Mouse (Mus musculus): ENCODE data around the gene Ficd. TPM values are rescaled to one million over a fixed set of nuclear protein-coding genes. Genes with fewer than 3 reads are reported as not detected.

Ficd gene
- polyA plus RNA-seq, 1 experiment from 2014 or later = 4.8 TPM

DNA sequence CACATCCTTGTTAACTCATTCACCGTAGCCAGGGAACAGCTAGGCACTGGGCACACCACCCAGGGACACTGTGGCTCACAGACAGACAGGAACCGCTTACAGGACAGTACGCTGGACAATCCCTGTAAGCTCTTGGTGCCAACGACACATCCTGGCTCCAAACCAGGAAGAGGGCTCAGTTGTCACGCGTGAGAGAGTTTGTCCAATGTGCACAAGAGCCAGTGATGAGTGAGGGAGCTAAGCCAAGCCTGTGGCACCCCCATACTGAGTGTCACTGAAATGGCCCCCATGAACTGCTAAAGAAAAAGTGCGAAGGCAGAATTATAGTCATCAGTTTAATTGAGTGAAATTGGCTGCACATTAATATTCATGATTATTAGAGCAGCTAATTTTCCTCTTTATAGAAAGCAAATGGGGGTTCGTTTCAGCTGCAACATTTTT lies 16.4 kb upstream of the Ficd start:
- 91% methylated on average over 8 of the region's 8 CpGs for WGBS
- H3K4me3 ChIP-seq = no peak overlapping the region
- peaks cover 25% of the 10 kb centered on the region for H3K4me1 ChIP-seq
- no peak for DNase-seq (ENCODE audit: low spot score)
- H3K27me3 ChIP-seq (ENCODE audit: low read depth, poor library complexity, severe bottlenecking) = peaks cover 10% of the 10 kb centered on the region; the same call in 1 of the 2 replicates
- H3K27ac ChIP-seq (replicated peaks) = no peak overlapping the region
- H3K36me3 ChIP-seq = no peaks in the 10 kb centered on the region
- no peaks in the 10 kb centered on the region for H3K9me3 ChIP-seq (replicated peaks)

GRCm38 (mm10) chr5:113722224-113723013 lies 13.2 kb upstream of the Ficd start:
- 85% methylated on average over 10 of the region's 10 CpGs for WGBS
- no peaks in the 10 kb centered on the region for H3K36me3 ChIP-seq
- peaks cover 9% of the 10 kb centered on the region for H3K4me1 ChIP-seq
- H3K27me3 ChIP-seq (ENCODE audit: low read depth, poor library complexity, severe bottlenecking) = peaks cover 10% of the 10 kb centered on the region; the same call in 1 of the 2 replicates
- H3K27ac ChIP-seq (replicated peaks) = no peak overlapping the region
- DNase-seq (ENCODE audit: low spot score) = no peak
- no peaks in the 10 kb centered on the region for H3K9me3 ChIP-seq (replicated peaks)
- H3K4me3 ChIP-seq = no peak overlapping the region

DNA sequence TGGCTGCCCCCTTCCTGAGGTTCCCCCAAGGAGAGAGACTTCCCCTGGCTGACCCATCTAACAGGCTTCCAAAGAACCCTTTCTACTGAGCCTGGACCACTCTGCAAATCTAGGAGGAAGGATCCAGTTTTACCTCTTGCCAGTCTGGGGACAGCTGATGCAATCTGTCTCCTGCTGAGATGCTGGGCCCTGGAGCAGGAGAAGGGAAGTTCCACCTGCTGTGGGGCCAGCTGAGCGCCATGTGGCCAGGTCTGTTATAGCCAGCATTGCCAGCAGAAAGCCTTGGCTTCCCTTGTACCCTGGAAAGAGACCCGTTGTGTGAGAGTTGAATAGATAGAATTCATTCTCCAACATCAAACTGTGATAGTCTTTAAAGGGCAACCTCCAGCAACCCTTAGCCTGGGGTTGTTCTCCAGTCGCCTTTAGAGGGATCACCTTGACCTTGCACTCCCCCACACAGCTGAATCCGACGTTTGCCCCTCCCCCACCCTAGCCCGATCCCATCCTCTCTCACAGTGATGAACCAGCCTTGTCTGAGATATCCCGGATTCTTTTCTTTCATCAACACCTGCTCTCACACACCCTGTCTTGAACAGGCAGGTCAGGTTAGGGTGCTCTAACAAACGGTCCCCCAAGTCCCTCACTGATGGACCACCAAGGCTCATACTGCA lies 11.9 kb upstream of the Ficd start:
- WGBS = 46% methylated on average over 8 of the region's 8 CpGs
- Histone ChIP-seq H3K9me3 (replicated peaks) (no peaks in the 10 kb centered on the region), H3K27ac (replicated peaks) (no peak overlapping the region), H3K4me3 (no peak overlapping the region), H3K36me3 (no peaks in the 10 kb centered on the region), H3K27me3 (ENCODE audit: low read depth, poor library complexity, severe bottlenecking) (peaks cover 10% of the 10 kb centered on the region; the same call in 1 of the 2 replicates), H3K4me1 (peaks cover 9% of the 10 kb centered on the region)
- no peak for DNase-seq (ENCODE audit: low spot score)

- peak; percentile 85 for DNase-seq (ENCODE audit: low spot score)
- Histone ChIP-seq H3K4me3 (no peak within 1 kb of the TSS), H3K4me1 (peaks cover 9% of the 10 kb centered on the region), H3K9me3 (replicated peaks) (no peaks in the 10 kb centered on the region), H3K27me3 (ENCODE audit: low read depth, poor library complexity, severe bottlenecking) (peaks cover 10% of the 10 kb centered on the region; the same call in 1 of the 2 replicates), H3K36me3 (no peaks in the 10 kb centered on the region), H3K27ac (replicated peaks) (no peak within 1 kb of the TSS)
- WGBS = 6% methylated on average over 15 of the region's 15 CpGs
Measured at GRCm38 (mm10) chr5:113724446-113724845, 11.2 kb upstream of the Ficd start, which contains the start of gene 1700069L16Rik. Gene 1700069L16Rik (minus strand): TSS chr5:113724772.

DNA sequence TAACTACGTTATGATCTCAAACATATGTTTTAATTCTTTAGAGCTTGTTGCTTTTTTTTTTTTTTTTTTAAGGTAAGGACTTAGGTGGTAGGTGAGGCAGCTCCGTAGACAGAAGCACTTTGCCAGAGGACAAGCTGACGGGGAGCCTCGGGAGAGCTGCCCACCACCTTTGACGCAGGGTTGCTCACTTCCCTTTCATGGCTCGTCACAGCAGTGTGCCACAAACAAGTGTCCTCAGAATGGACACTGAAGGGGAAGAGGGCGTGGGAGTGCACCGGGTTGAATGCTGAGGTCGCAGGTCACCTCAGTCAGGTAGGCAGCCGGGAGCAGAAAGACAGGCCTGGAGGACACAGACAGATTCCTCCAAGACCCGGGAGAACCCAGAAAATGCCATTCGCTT lies 10.2 kb upstream of the Ficd start:
- H3K36me3 ChIP-seq = no peaks in the 10 kb centered on the region
- 69% methylated on average over 12 of the region's 12 CpGs for WGBS
- peaks cover 10% of the 10 kb centered on the region; the same call in 1 of the 2 replicates for H3K27me3 ChIP-seq (ENCODE audit: low read depth, poor library complexity, severe bottlenecking)
- no peak overlapping the region for H3K27ac ChIP-seq (replicated peaks)
- H3K4me3 ChIP-seq = no peak overlapping the region
- peaks cover 12% of the 10 kb centered on the region for H3K4me1 ChIP-seq
- DNase-seq (ENCODE audit: low spot score) = no peak
- H3K9me3 ChIP-seq (replicated peaks) = no peaks in the 10 kb centered on the region

GRCm38 (mm10) chr5:113726618-113727017 lies 9.0 kb upstream of the Ficd start:
- Histone ChIP-seq H3K9me3 (replicated peaks) (no peaks in the 10 kb centered on the region), H3K27me3 (ENCODE audit: low read depth, poor library complexity, severe bottlenecking) (peaks cover 10% of the 10 kb centered on the region; the same call in 1 of the 2 replicates), H3K27ac (replicated peaks) (no peak overlapping the region), H3K36me3 (no peaks in the 10 kb centered on the region), H3K4me1 (peaks cover 19% of the 10 kb centered on the region), H3K4me3 (no peak overlapping the region)
- no peak for DNase-seq (ENCODE audit: low spot score)
- WGBS = 84% methylated on average over 6 of the region's 6 CpGs

DNA sequence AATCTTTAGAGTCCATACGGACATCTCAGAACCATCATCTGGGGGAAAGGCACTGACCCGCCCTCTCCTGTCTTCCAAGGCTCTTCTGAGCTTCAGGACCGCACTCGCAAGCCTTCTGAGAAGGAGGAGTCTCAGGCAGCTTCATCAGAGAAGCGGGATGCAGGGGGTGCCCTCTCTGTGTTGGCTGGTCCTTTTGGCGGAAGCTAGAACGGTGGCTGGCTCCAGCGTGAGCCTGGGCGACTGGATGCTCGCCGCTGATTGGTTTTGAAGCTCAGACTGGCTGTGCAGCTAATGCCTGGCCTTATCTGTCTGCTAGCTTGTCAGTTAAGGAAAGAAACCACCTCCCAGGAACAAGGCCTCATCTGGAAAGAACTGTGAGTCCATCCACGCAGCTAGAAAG lies 8.4 kb upstream of the Ficd start:
- H3K9me3 ChIP-seq (replicated peaks) = no peaks in the 10 kb centered on the region
- no peaks in the 10 kb centered on the region for H3K36me3 ChIP-seq
- 74% methylated on average over 12 of the region's 12 CpGs for WGBS
- DNase-seq (ENCODE audit: low spot score) = no peak
- H3K4me3 ChIP-seq = no peak overlapping the region
- no peak overlapping the region for H3K27ac ChIP-seq (replicated peaks)
- H3K4me1 ChIP-seq = peaks cover 19% of the 10 kb centered on the region
- peaks cover 10% of the 10 kb centered on the region; the same call in 1 of the 2 replicates for H3K27me3 ChIP-seq (ENCODE audit: low read depth, poor library complexity, severe bottlenecking)

- Histone ChIP-seq H3K36me3 (no peaks in the 10 kb centered on the region), H3K9me3 (replicated peaks) (no peaks in the 10 kb centered on the region), H3K27ac (replicated peaks) (no peak overlapping the region), H3K4me3 (no peak overlapping the region), H3K4me1 (peaks cover 19% of the 10 kb centered on the region), H3K27me3 (ENCODE audit: low read depth, poor library complexity, severe bottlenecking) (peaks cover 10% of the 10 kb centered on the region; the same call in 1 of the 2 replicates)
- DNase-seq (ENCODE audit: low spot score) = no peak
- WGBS = 89% methylated on average over 7 of the region's 7 CpGs
Measured at GRCm38 (mm10) chr5:113728011-113728410, 7.6 kb upstream of the Ficd start.

GRCm38 (mm10) chr5:113728691-113729090 lies 6.9 kb upstream of the Ficd start:
- peaks cover 6% of the 10 kb centered on the region; the same call in 1 of the 2 replicates for H3K27me3 ChIP-seq (ENCODE audit: low read depth, poor library complexity, severe bottlenecking)
- H3K4me3 ChIP-seq = no peak overlapping the region
- H3K27ac ChIP-seq (replicated peaks) = no peak overlapping the region
- no peaks in the 10 kb centered on the region for H3K36me3 ChIP-seq
- peaks cover 17% of the 10 kb centered on the region for H3K4me1 ChIP-seq
- no peak for DNase-seq (ENCODE audit: low spot score)
- 90% methylated on average over 7 of the region's 7 CpGs for WGBS
- H3K9me3 ChIP-seq (replicated peaks) = no peaks in the 10 kb centered on the region

DNA sequence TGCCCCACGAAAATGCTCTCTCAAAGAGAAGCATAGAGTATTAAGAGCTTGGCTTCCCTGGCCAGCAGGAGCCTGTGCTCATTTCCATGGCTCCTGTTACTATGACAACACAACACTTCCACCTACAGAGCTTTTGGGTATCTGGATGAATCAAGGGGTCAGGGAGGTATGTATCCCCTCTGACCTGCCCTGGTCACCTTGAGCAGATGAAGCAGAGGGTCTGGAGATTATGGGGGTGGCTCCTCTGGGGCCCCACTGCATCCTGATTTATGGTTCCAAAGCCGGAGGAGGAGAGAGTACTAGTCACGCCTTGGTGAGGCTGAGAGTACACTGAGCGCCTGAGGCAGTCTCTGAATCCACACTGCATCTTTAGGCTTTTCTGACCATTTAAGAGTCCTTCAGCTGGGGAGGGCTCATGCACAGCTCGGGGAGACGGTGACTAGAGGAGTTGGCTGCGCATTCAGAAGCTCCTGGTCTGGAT lies 4.9 kb upstream of the Ficd start:
- no peaks in the 10 kb centered on the region for H3K36me3 ChIP-seq
- no peaks in the 10 kb centered on the region for H3K27me3 ChIP-seq (ENCODE audit: low read depth, poor library complexity, severe bottlenecking)
- H3K9me3 ChIP-seq (replicated peaks) = no peaks in the 10 kb centered on the region
- DNase-seq (ENCODE audit: low spot score) = no peak
- no peak overlapping the region for H3K4me3 ChIP-seq
- H3K4me1 ChIP-seq = peaks cover 20% of the 10 kb centered on the region
- WGBS = 62% methylated on average over 7 of the region's 7 CpGs
- H3K27ac ChIP-seq (replicated peaks) = no peak overlapping the region

DNA sequence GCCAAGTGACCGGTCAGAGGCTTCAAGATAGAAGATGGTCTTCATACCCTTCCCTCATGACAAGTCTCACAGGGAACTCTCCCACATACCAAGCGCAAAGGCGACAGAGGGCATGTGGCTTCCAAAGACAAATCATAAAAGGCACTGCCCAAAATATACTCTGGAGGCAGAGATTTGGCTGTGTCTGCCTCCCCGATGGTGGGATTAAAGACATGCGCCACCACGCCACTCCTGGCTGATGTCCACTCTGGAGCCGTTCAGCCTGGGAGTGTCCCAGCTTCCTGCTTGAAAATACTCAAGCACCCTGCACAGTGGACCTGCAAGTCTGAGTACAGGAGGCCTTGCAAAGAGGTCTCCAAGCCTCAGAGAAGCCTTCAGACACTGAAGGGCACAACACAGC lies 4.4 kb upstream of the Ficd start:
- no peak for DNase-seq (ENCODE audit: low spot score)
- Histone ChIP-seq H3K9me3 (replicated peaks) (no peaks in the 10 kb centered on the region), H3K4me1 (peaks cover 22% of the 10 kb centered on the region), H3K27me3 (ENCODE audit: low read depth, poor library complexity, severe bottlenecking) (no peaks in the 10 kb centered on the region), H3K4me3 (no peak overlapping the region), H3K27ac (replicated peaks) (no peak overlapping the region), H3K36me3 (no peaks in the 10 kb centered on the region)
- WGBS = 90% methylated on average over 7 of the region's 7 CpGs

DNA sequence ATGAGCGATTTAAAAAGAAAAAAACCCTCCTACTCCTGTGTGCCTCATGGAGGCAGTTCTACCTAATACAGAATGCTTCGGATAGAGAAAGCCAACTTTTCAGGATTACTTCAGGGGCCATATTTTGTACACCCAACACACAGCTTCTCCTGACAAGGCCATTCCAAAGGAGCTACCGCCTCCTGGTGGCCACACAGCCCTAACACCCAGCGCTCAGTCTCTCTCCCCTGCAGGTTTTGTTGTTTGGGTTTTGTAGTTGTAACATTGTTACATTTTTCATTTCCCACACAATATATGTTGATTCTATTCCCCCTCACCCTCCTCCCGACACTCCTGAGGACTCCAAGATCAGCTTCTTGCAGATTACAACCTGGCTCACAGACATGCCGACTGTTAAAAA lies 3.4 kb upstream of the Ficd start:
- whole genome bisulfite sequencing = 31% methylated on average over 6 of the region's 6 CpGs

DNA sequence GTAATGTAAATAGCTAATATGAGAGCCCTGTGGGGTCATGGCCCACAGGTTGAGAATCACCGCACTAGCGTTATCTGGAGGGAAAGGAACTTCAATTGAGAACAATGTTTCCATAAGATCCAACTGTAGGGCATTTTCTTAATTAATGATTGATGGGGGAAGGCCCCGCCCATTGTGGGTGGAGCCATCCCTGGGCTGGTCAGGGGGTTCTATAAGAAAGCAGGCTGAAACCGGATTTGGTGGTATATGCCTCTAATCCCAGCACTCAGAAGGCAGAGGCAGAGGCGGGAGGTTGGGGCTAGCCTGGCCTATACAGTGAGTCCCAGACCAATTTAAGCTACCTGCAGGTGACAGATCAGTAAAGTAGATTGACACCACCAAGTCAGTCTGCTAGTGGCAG lies 1.2 kb upstream of the Ficd start:
- no peaks in the 10 kb centered on the region for H3K9me3 ChIP-seq (replicated peaks)
- H3K27me3 ChIP-seq (ENCODE audit: low read depth, poor library complexity, severe bottlenecking) = no peaks in the 10 kb centered on the region
- peaks cover 37% of the 10 kb centered on the region for H3K4me1 ChIP-seq
- peaks cover 20% of the 10 kb centered on the region for H3K36me3 ChIP-seq
- 69% methylated on average over 5 of the region's 5 CpGs for WGBS
- peak overlapping the region; percentile 97 for H3K27ac ChIP-seq (replicated peaks)
- no peak overlapping the region for H3K4me3 ChIP-seq
- no peak for DNase-seq (ENCODE audit: low spot score)

More for the DNA sequence above, 3.4 kb upstream of the Ficd start:
- Histone ChIP-seq H3K4me1 (peaks cover 32% of the 10 kb centered on the region), H3K27ac (replicated peaks) (no peak overlapping the region), H3K36me3 (no peaks in the 10 kb centered on the region), H3K4me3 (no peak overlapping the region), H3K9me3 (replicated peaks) (no peaks in the 10 kb centered on the region), H3K27me3 (ENCODE audit: low read depth, poor library complexity, severe bottlenecking) (no peaks in the 10 kb centered on the region)
- peak; percentile 52 for DNase-seq (ENCODE audit: low spot score)
